Mouse (Mus musculus): ENCODE results near the gene Fcor. TPM values are rescaled to one million over a fixed set of nuclear protein-coding genes. Genes with fewer than 3 reads are reported as not detected.

Fcor gene
- polyA plus RNA-seq (2021; fragmentation: Nextera tagmentation): 50.2 and 52.3 TPM in 2 replicates
- long read RNA-seq, experiment 1, transcript Fcor-201 (2 exons, 392 nt): major isoform, 6 of 6 reads
- long read RNA-seq, experiment 1, partial matches to known transcripts: 0 of 6 reads
- long read RNA-seq, experiment 1, other reads (novel, unspliced or antisense): 0 of 6 reads
- long read RNA-seq, experiment 2, transcript Fcor-201 (2 exons, 392 nt): major isoform, 16 of 17 reads
- long read RNA-seq, experiment 2, partial matches to known transcripts: 0 of 17 reads
- long read RNA-seq, experiment 2, other reads (novel, unspliced or antisense): 1 of 17 reads

DNA sequence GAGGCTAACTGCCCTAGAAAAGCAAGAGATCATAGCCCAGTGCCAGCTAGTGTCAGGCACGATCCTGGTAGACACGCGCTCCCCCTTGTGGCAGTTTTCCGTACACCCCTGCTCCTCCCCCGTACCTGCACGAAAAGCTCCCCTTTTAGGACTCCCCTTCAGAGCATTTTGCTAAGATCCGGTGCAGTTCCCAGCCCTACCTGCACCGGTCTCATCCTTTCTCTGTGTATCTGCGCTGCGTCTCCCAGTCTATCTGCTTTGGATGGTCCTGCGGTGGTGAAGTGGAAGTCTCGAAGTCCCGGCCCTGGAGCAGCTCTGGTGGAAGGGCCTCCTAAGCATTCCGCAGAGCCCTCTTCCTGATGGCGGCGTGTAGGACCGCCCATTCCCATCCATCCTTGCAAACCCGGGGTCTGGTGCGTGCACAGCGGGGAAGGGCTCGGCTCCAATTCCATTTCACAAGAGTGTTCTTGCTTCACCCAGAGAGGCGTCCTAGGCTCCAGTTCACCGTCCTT lies at the start of gene Fcor:
Fcor (minus strand) TSS at position 383 of the 512 bp plus-strand sequence.

DNA sequence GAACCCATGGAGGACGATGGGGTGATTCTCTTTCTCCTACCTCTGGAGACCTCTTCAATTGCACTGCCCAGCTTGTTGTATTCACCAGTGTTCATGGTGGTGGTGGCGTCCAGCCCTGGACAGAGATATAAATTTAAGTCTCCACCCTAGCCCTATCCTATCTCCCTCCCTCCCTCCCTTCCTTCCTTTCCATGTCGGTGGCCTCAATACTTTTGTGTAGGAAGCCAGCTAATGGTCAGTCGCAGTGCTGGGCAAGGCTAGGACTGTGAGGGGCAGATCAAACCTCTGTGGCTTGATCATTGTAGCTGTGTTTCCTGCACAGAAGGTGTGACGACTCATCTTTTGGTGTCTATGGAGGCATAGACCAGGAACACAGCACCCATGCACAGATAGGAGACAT lies 48.4 kb upstream of the Fcor start, which contains the start of gene Clec4g:
Clec4g (minus strand) TSS at position 101 of the 400 bp plus-strand sequence.

DNA sequence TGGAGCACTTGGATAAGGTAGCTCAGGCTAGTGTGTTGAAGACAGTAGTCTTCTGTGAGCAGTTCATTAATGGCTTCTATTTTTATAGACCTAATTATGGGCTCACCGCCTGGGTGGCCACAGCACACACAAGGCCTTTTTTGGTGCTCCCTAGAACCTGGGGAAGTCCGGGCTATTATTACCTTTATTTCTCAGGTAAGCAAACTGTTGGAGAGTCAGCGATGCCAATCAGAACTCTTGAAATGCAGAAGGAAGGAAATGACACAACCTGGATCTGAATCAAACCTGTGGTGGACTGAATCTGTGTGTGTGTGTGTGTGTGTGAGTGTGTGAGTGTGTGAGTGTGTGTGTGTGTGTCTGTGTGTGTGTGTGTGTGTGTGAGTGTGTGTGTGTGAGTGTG lies 22.0 kb upstream of the Fcor start, which contains the start of gene Fcer2a:
Fcer2a (minus strand) TSS at position 55 of the 400 bp plus-strand sequence.

DNA sequence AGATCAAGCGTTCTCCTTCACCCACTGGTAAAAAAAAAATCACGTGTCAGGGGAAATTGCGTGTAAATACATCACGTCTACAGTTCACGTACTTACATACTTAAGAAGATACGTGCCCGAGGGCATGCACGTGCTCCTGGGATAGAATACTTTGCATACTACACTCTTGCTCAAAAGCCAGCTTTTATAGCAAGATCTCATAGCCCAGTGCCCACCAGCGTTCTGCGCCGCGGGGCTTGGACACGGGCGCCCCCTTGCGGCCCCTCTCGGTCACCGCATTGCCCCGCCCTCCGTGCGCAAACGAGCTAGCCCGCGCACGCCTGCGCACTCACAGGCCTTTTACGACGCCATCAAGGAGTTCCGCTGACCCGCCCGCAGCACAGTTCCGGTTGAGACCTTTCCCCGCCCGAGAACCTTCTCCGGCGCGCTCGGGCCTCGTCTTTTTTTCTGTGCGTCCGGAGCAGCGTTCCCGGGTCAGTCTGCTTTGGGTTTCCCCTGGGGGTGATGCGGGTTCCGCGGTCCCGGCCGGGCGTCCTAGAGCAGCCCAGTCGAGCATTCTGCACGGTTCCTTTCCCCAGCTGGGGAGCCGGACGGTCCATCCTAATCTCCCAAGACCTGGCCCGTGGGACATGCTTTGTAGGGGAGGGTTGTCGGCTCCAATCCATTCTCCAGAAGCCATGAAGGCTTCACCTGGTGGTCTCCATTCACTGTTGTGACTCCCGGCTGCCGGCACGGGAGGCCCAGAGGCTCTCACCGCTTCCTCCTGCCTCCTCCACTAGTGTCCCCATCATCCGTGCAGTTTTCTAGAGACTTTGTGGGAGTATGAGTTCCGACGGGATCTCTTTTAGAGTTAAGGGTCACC lies 4.2 kb upstream of the Fcor start, which contains the start of gene Trappc5:
Trappc5 (plus strand) TSS at position 169 of the 862 bp plus-strand sequence.

DNA sequence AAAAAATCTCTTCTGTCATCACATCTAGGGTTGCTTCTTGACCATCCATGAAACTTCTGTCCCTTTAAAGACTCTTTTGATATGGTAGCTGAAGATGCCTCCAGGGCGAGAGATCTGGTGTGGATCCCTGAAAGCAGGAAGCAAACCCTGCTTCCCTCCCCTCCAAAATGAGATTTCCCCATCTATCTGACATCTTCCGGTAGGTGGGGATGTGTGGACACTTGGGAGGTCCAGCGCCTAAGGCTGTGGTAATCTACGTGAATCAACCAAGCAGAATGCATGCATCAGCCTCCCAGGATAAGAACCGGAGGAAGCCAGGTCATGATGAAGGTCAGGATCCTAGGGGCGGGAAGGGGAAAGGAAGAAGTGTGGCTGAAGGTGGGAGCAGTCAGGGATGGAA lies 6.7 kb downstream of the Fcor start, which contains the start of gene Mcemp1:
Mcemp1 (plus strand) TSS at position 248 of the 400 bp plus-strand sequence.

DNA sequence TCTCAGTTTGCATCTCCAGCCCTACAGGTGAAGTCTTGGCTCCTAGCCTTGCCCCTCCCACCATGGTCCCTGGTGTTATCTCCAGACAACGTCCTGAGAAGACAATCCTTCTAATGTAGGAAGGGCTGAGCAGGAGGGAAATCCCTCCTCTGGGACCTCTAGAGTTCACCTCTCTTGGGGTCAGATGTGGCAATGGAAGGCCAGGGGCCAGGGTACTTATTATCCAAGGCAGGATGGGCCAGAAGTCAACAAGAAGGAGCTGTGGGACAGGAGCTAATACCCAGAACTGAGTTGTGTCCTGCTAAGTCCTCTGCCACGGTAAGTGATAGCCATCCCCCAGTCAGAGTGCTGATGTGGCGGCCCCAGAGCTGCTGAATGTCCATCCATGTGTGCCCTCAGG lies 16.6 kb downstream of the Fcor start, which contains the start of gene Retn:
Retn (plus strand) TSS at position 245 of the 400 bp plus-strand sequence.

DNA sequence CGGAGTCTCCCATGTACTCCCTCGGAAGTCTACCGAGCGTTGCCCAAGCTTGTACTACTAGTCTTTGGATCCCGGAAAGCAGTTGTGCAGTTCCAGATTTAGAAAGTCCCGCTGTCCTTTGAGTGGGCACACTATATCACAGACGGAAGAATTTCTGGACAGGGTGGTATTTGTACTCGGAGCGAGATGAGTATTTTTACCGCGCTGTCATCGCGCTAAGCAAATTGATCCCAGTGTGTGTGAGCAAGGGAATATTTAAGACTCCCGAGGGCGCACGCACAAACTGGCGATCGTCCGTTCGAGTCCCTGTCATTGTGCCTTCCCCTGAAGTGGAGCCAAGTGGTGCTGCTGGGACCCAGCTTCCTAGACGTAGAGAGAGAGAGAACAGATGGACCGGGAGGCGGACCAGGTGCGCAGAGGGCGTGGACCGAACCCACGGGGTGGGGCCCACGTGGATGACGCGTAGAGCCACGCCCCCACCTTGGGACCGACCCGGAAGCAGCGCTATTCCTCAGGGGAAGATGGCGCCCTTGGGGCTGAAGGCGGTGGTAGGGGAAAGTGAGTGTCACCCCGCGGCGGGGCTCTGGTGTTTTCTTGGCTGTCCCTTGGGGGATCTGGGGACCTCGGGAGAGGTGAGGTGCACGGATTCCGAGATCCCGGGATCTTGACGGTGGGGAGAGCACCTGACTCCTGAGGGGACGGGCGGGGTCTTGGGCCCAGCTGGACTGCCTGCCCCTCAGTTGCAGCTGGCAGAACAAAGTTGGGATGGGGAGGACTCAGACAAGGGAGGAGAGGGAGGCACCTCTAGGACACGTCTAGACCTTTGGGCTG lies 41.3 kb downstream of the Fcor start, which contains the start of gene Stxbp2:
Stxbp2 (plus strand) TSS at position 309 of the 831 bp plus-strand sequence.

DNA sequence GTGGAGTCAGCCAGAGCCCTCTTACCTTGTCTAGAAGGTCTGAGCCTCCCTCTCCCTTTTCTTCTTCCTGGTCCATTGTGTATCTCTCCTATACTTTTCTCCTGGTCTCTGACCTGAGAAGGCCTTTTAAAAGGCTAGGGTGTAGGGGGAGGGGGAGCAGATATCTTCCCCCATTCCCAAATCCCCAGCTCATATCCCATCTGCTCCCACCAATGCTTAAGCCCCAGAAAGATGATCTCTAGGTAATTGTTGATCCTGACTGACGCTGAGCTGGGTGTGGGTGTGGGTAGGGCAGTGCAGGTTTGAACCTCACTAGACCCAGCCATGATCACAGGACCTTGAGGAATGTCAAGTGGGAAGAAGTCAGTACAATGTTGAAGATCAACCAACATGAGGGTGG lies 46.7 kb downstream of the Fcor start, which contains the start of gene Pcp2:
Pcp2 (minus strand) TSS at position 101 of the 400 bp plus-strand sequence.

DNA sequence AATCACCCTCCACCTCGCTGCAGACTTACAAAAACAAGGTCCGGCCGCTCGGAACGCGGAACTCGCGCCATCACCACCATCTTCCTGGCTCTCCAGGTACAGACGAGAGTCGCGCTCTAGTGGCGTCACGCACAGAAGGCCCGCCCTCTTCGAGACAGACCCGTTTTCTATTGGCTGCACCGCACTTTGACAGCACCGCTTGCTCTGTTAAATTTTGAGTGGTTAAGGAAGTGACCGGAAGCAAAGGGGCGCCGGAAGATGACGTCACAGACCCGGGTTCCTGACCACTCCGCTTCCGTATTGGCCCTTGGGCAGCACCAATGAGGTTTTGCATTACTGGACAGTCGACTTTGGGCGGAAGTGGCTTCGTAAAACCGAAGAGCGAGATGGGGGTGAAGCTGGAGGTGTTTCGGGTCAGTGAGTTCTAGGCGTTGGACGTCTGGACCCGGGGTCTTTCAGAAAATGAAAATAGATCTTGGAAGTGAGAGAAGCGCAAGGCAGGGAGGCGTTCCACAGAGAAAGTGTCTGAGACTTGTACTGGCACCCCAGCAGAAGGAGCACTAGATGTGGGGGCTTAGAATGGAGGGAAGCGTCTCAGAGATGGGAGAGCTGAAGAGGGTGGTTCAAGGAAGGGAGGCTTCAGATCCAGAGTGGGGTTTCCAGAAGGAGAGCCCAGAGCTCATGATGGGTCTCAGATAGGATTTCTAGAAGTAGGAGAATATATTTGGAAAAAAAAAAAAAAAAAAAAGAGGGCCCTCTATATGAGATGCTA lies 50.8 kb downstream of the Fcor start, which contains the start of the genes Xab2 and Pet100:
Xab2 (minus strand) TSS at position 118 of the 772 bp plus-strand sequence.
Pet100 (plus strand) TSS at position 350 of the 772 bp plus-strand sequence.

Other genes with a start within 250 kb of the Fcor start
- 1.1 and 1.6 TPM in 2 replicates for gene Pex11g, start 204.7 kb downstream of the Fcor start, polyA plus RNA-seq (2021; fragmentation: Nextera tagmentation)
- gene Tex45, start 201.5 kb downstream of the Fcor start, polyA plus RNA-seq (2021; fragmentation: Nextera tagmentation): 0.06 TPM in 1 of 2 replicates, not detected in the other
- gene Zfp358, start 179.2 kb downstream of the Fcor start, polyA plus RNA-seq (2021; fragmentation: Nextera tagmentation): 8.2 and 24.2 TPM in 2 replicates
- 37.8 and 71.3 TPM in 2 replicates for gene Mcoln1, start 171.9 kb downstream of the Fcor start, polyA plus RNA-seq (2021; fragmentation: Nextera tagmentation)
- gene Pnpla6, start 157.0 kb downstream of the Fcor start, polyA plus RNA-seq (2021; fragmentation: Nextera tagmentation): 10.3 and 13.0 TPM in 2 replicates
- gene C330021F23Rik, start 104.4 kb downstream of the Fcor start, polyA plus RNA-seq (2021; fragmentation: Nextera tagmentation): 0.14 and 0.26 TPM in 2 replicates
- gene Camsap3, start 85.1 kb downstream of the Fcor start, polyA plus RNA-seq (2021; fragmentation: Nextera tagmentation): 5.9 and 11.8 TPM in 2 replicates
- gene Xab2, start 51.0 kb downstream of the Fcor start, polyA plus RNA-seq (2021; fragmentation: Nextera tagmentation): 21.7 and 27.5 TPM in 2 replicates
- 129 and 140 TPM in 2 replicates for gene Pet100, start 50.8 kb downstream of the Fcor start, polyA plus RNA-seq (2021; fragmentation: Nextera tagmentation)
- 0.61 TPM in 1 of 2 replicates, not detected in the other for gene Pcp2, start 46.8 kb downstream of the Fcor start, polyA plus RNA-seq (2021; fragmentation: Nextera tagmentation)
- 10.6 and 12.6 TPM in 2 replicates for gene Stxbp2, start 41.4 kb downstream of the Fcor start, polyA plus RNA-seq (2021; fragmentation: Nextera tagmentation)
- 1.0 and 1.8 TPM in 2 replicates for gene Retn, start 16.6 kb downstream of the Fcor start, polyA plus RNA-seq (2021; fragmentation: Nextera tagmentation)
- 0.24 TPM in 1 of 2 replicates, not detected in the other for gene Mcemp1, start 6.6 kb downstream of the Fcor start, polyA plus RNA-seq (2021; fragmentation: Nextera tagmentation)
- gene Trappc5, start 3.9 kb upstream of the Fcor start, polyA plus RNA-seq (2021; fragmentation: Nextera tagmentation): 22.8 and 24.6 TPM in 2 replicates
- 0.05 TPM in 1 of 2 replicates, not detected in the other for gene Fcer2a, start 21.8 kb upstream of the Fcor start, polyA plus RNA-seq (2021; fragmentation: Nextera tagmentation)
- gene Clec4g, start 48.3 kb upstream of the Fcor start, polyA plus RNA-seq (2021; fragmentation: Nextera tagmentation): 0.33 TPM in 1 of 2 replicates, not detected in the other
- 3.2 and 3.4 TPM in 2 replicates for gene Cd209a, start 76.6 kb upstream of the Fcor start, polyA plus RNA-seq (2021; fragmentation: Nextera tagmentation)
- 0.11 TPM in 1 of 2 replicates, not detected in the other for gene Cd209e, start 181.9 kb upstream of the Fcor start, polyA plus RNA-seq (2021; fragmentation: Nextera tagmentation)
- 0.31 TPM in 1 of 2 replicates, not detected in the other for gene Cd209d, start 206.2 kb upstream of the Fcor start, polyA plus RNA-seq (2021; fragmentation: Nextera tagmentation)